Mouse (Mus musculus) lung, embryonic 16.5 days (tissue): ENCODE measurements around the gene Poc1a. TPM values are rescaled to one million over a fixed set of nuclear protein-coding genes. Genes with fewer than 3 reads are reported as not detected.
A peak's percentile ranks its signal among the peaks of the same experiment; 100 is the strongest.

Experiments used
- ATAC-seq: fragments of 200-750 bp; cut with Nextera tagmentation; 2 replicates; pipeline ENCODE4 v1.8.0; 2017; ENCODE audit warnings: low read depth, mild to moderate bottlenecking, moderate library complexity
- H3K27ac ChIP-seq: fragments of 300-500 bp; sonication (generic); 2 replicates; pipeline ENCODE4 v1.5.1; 2014; ENCODE audit warnings: mild to moderate bottlenecking, control low read depth, low read length
- H3K27me3 ChIP-seq: fragments of 300-500 bp; sonication (generic); 2 replicates; pipeline ENCODE4 v1.6.1; 2014; ENCODE audit warnings: low read depth, low read length, mixed read lengths; ENCODE audit not compliant: control insufficient read depth, insufficient read depth
- H3K36me3 ChIP-seq: fragments of 300-500 bp; sonication (generic); 2 replicates; pipeline ENCODE4 v1.6.1; 2014; ENCODE audit warnings: low read length; ENCODE audit not compliant: control insufficient read depth, insufficient read depth
- H3K4me1 ChIP-seq: fragments of 300-500 bp; sonication (generic); replicated peaks from 2 replicates; pipeline ENCODE4 v1.6.1; 2014; ENCODE audit warnings: low read length, mixed read lengths; ENCODE audit not compliant: control insufficient read depth, insufficient read depth
- H3K4me2 ChIP-seq: fragments of 300-500 bp; sonication (generic); 2 replicates; pipeline ENCODE4 v1.6.1; 2014; ENCODE audit warnings: low read depth, low read length, control low read depth
- H3K4me3 ChIP-seq: fragments of 300-500 bp; sonication (generic); 2 replicates; pipeline ENCODE4 v1.5.1; 2014; ENCODE audit warnings: mild to moderate bottlenecking, low read length, control low read depth
- H3K9ac ChIP-seq: fragments of 300-500 bp; sonication (generic); 2 replicates; pipeline ENCODE4 v1.6.1; 2014; ENCODE audit warnings: low read length, control low read depth
- H3K9me3 ChIP-seq: fragments of 300-500 bp; sonication (generic); 2 replicates; pipeline ENCODE4 v1.6.1; 2016; ENCODE audit warnings: low read length; ENCODE audit not compliant: control insufficient read depth
- WGBS: fragments of 180-500 bp; shearing (Covaris S2); extraction: QIAGEN DNeasy Blood & Tissue Kit; methylation state at CpG from one replicate; pipeline ENCODE4 v1.1.7; 2014; 5-methylcytosine and 5-hydroxymethylcytosine counted together
- polyA plus RNA-seq: library from polyadenylated mRNA; unstranded; fragments of >200 nt; fragmentation: Nextera tagmentation; extraction: Ambion mirVana; gene quantifications from 2 replicates; pipeline ENCODE4 v1.2.1, GENCODE M21; 2015

Poc1a gene
- polyA plus RNA-seq, 1 experiment from 2014 or later = 32.3 TPM

DNA sequence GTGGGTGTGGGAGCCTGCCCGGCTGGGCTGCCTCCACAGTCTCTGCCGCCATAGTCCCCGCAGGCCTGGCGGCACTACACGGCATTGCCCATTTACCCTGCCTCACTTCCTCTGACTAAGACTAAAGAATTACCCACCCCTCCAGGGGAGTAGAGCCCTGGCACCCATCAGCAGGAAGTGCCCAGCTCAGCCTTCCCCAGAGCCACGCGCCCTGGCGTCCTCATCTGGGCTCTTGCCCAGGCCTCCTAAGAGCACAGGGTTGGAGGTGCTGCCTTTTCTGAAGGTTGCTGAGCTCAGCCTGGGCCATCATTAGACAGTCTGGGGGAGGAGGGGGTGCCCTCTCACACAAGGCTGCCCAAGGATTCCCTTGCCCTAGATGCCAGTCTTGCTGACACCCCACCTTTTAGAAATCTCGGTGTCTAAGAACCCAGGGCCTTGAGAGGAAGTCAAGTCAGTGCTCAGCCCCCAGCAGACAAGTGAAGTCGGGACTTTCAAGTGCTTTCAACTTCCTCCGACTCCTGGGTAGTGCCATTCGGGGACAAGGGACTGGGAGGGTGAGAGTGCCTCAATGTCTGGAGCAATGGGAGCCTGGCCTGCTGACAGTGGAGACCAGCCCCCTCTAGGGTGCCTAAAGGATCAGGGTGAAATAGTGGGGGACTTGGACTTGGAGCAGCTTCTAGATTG lies 105.5 kb downstream of the Poc1a start:
- H3K9me3 ChIP-seq = no peaks in the 10 kb centered on the region
- H3K4me3 ChIP-seq = no peak overlapping the region
- no peaks in the 10 kb centered on the region for H3K36me3 ChIP-seq
- no peak overlapping the region for H3K9ac ChIP-seq
- ATAC-seq = no peak
- peak overlapping the region; percentile 43 for H3K27ac ChIP-seq
- WGBS = 66% methylated on average over 12 of the region's 12 CpGs
- H3K4me2 ChIP-seq = no peak overlapping the region
- peaks cover 35% of the 10 kb centered on the region for H3K4me1 ChIP-seq
- H3K27me3 ChIP-seq = no peaks in the 10 kb centered on the region

DNA sequence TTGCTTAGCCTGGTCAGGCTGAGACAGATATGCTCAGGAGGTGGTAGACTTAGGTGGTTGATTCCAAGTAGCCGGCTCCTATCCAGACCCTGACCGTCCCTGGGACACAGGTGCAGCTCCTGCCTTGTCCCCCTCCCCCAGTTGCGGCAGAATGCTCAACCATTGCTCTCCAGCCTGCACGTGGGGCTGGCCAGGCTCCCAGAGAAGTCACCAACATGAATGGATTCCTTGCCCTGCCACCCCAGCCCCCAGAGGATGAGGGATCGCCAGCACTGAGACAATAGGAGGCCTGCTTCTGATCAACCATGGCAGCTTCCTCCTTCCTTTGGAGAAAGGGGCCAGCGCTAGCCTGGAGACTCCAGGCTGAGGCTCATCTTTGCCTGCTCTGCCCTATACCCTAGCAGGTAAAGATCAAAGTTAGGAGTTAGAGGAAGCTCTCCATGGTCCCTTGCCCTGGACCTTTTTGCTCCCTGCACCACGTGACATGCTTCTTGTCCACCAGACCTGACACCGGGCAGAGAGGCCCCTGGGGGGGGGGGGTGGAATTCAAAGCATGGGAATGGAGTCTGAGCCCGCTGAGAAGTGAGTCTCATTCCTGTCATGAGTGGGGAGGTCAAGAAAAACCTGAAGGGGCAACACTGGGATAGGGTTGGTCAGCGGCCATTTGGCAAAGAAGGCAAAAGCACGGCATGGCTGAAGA lies 112.1 kb downstream of the Poc1a start:
- 64% methylated on average over 11 of the region's 11 CpGs for WGBS
- peaks cover 13% of the 10 kb centered on the region for H3K4me1 ChIP-seq

DNA sequence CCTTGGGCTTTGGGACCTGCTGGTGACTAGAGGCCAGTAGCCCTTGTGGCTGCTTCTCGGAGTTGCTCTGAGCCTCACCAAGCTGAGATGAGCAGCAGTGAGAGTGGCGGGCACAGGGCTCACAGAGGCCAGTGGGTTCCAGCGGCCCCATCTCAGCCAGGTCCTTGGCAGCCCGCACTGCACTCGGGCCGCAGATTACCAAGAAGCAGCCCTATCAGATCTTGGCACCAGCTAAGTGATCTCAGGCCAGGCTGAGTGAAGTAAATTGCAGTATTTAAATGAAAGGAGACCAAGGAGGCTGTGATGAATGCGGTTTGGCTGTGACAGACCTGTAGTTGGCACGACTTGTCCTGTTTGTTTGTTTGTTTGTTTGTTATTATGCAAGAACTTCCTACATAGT lies 112.7 kb downstream of the Poc1a start:
- Histone ChIP-seq H3K9ac (no peak overlapping the region), H3K27ac (no peak overlapping the region), H3K27me3 (no peaks in the 10 kb centered on the region), H3K4me3 (no peak overlapping the region), H3K4me1 (peaks cover 13% of the 10 kb centered on the region), H3K9me3 (no peaks in the 10 kb centered on the region), H3K36me3 (no peaks in the 10 kb centered on the region), H3K4me2 (no peak overlapping the region)
- no peak for ATAC-seq
- WGBS = 74% methylated on average over 8 of the region's 8 CpGs

More for the DNA sequence above, 112.1 kb downstream of the Poc1a start:
- Histone ChIP-seq H3K9me3 (no peaks in the 10 kb centered on the region), H3K9ac (no peak overlapping the region), H3K4me3 (no peak overlapping the region), H3K36me3 (no peaks in the 10 kb centered on the region), H3K27me3 (no peaks in the 10 kb centered on the region), H3K4me2 (no peak overlapping the region), H3K27ac (no peak overlapping the region)
- ATAC-seq = peak; percentile 29; the same call in 1 of the 2 replicates

DNA sequence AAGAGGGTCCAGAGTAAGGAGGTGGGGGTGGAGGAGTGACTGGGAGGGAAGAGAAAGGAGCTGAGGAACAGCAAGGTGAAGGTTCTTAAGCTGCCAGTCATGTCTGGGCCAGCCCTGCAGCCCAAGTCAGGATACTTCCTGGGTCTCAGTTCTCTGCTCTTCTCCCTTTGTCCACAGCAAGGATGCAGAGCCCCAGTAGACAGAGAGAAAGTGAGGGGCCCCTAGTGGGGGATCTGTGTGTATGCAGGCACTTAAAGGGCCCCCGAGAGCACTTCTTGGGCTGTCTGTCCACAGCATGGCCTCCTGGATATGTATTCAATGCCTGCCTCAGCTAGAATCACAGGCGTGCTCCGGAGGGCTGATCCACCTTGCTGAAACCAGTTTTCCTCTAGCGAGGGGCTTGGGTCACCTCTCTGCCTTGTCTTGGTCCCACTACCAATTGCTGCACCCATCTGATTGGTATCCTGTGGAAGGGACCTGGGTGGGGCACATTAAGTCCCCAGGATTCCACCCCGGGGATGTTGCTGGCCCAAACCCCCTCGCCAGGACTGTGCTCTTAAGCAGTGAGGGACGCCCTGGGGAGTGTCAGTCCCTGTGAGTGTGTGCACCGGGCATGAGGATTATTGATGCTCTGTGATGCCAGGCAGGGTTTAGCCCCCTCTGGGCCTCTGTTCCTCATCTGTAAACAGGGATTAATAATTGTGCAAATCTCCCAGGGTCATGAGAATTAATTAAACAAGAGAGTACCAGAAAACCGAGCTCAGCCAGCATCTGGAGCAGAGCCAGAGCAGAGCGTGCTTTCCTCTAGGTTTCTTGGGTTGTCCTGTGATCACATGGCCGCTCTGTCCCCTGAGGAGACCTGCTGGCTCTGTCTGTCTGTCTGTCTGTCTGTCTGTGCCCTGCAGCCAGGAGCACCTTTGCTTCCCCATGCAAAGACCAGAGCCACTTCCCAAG lies 114.1 kb downstream of the Poc1a start:
- Histone ChIP-seq H3K4me2 (no peak overlapping the region), H3K4me3 (no peak overlapping the region), H3K27me3 (no peaks in the 10 kb centered on the region), H3K36me3 (no peaks in the 10 kb centered on the region), H3K9me3 (no peaks in the 10 kb centered on the region), H3K9ac (peak overlapping the region; percentile 39; the same call in 1 of the 2 replicates), H3K4me1 (peaks cover 13% of the 10 kb centered on the region), H3K27ac (no peak overlapping the region)
- peak; percentile 50; the same call in 1 of the 2 replicates for ATAC-seq
- 49% methylated on average over 11 of the region's 11 CpGs for WGBS

DNA sequence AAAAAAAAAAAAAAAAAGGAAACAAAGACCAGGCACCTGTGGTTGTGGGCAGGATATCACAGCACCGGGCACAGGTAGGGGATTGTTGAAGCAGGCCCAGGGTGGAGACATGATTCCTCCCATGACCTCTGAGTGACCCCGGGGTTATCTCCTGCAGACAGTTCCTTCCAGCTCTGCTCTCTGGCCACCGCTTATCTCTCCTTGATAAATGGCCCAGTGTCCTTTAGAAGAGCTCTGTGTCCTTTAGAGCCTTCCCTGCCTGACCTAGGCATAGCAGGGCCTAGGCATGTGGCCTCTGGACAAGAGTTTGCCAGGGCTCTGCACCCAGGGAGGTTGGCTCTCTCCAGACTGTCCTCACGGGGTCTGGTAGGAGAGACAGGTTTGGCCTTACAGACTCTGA lies 116.9 kb downstream of the Poc1a start:
- no peak overlapping the region for H3K9ac ChIP-seq
- ATAC-seq = no peak

DNA sequence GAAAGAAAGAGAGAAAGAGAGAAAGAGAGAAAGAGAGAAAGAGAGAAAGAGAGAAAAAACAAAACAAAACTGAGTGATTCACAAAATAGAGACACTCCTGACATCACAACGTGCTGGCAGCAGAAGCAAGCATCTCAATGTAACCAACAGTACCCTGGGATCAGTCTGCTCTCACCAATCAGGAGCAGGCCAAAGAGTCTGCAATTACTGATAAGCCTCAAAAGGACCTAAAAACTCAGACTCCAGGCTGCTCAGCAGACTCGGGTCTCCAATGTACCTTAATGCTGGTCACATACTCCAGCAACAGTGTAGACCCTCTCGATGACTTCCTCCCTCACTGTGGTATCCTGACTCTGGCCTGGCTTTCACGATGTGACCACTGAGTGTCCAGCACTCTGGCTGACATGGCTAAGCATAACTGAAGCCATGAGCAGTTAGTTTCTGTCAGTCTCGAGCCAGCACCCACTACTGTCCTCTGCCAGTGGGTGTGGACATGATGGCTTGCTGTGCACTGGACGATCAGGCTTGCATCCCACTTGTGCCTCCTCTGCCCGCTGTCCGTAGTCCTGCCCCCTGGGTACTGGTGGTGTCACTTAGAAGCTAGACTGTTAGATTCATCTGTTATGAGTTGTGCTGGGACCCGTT lies 117.9 kb downstream of the Poc1a start:
- no peak for ATAC-seq
- Histone ChIP-seq H3K27ac (no peak overlapping the region), H3K4me1 (peaks cover 10% of the 10 kb centered on the region; the same call in 1 of the 2 replicates), H3K9me3 (no peaks in the 10 kb centered on the region), H3K9ac (no peak overlapping the region), H3K4me2 (no peak overlapping the region), H3K4me3 (no peak overlapping the region), H3K36me3 (no peaks in the 10 kb centered on the region), H3K27me3 (no peaks in the 10 kb centered on the region)
- 48% methylated on average over 9 of the region's 9 CpGs for WGBS

More for the DNA sequence above, 116.9 kb downstream of the Poc1a start:
- Histone ChIP-seq H3K4me3 (no peak overlapping the region), H3K4me2 (no peak overlapping the region), H3K36me3 (no peaks in the 10 kb centered on the region), H3K27me3 (no peaks in the 10 kb centered on the region), H3K4me1 (peaks cover 13% of the 10 kb centered on the region), H3K27ac (no peak overlapping the region), H3K9me3 (no peaks in the 10 kb centered on the region)
- 40% methylated on average over 4 of the region's 4 CpGs for WGBS

DNA sequence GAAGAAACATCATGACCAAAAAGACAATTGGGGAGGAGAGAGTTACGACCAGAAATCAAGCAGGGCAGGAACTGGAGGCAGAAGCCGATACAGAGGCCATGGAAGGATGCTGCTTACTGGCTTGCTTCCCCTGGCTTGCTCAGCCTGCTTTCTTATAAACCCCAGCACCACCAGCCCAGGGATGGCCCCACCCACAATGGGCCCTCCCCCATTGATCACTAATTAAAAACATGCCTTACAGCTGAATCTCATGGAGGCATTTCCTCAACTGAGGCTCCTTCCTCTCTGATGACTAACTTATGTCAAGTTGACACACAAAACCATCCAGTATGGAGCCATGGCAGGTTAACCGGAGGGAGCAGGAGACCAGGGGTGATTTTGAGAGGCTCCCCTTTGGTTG lies 118.9 kb downstream of the Poc1a start:
- H3K9ac ChIP-seq = no peak overlapping the region
- no peaks in the 10 kb centered on the region for H3K27me3 ChIP-seq
- H3K27ac ChIP-seq = no peak overlapping the region
- no peaks in the 10 kb centered on the region for H3K9me3 ChIP-seq
- 73% methylated on average over 3 of the region's 3 CpGs for WGBS
- H3K36me3 ChIP-seq = no peaks in the 10 kb centered on the region
- no peak for ATAC-seq
- H3K4me3 ChIP-seq = no peak overlapping the region
- peaks cover 7% of the 10 kb centered on the region; the same call in 1 of the 2 replicates for H3K4me1 ChIP-seq
- no peak overlapping the region for H3K4me2 ChIP-seq
